Mouse (Mus musculus): Measurements from ENCODE around the gene Alpl. TPM values are rescaled to one million over a fixed set of nuclear protein-coding genes. Genes with fewer than 3 reads are reported as not detected.

Alpl gene
- total RNA-seq, 1 experiment from 2014 or later, result not detected

- no peak for ATAC-seq (replicated peaks; ENCODE audit: insufficient number of reproducible peaks, low FRiP score, low TSS enrichment, poor library complexity, severe bottlenecking)
These were observed 95.2 kb downstream of the Alpl start for GRCm38 (mm10) chr4:137700960-137701359.

DNA sequence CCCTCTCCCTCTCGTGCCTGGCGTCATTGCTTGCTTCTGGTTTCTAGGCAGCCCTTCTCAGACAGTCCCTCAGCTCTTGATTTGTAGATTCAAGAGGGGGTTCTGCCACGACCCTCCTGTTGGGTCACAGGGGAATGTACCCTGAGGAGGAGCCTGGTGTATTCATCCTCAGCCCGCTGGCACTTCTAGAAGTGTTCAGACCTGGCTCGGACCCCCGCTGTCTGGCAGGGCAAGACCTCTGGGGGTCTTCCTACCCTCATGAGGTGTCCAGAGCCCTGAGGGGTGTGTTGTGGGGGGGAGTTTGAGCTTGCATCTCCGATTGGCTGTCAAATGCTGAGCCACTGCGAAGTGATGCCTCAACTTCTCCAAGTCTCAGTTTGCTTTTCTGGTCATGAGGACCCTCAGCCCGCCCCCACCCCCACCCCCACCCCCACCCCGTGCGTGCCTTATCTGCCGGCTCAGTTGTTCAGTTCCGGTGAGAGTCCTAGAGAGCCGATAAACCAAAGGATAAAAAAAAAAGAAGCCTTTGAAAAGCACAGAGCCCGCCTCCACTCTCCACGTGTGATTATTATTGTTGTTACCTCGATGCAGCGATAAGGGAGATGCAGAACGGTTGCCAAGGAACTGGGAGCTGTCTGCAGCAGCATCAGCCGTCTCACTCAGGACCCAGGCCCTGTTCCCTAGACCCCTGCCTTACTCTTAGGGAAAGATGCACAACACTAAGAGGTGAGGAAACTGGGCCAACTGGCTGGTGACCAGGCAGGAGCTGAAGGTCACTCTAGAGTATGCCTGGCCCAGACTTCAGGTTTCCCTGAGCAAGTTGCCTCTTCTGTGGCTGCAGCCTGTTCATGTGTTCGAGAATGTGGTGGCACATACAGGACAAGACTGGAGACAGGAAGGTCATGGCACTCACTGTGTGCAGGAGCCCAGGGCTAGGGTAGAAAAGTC lies 96.6 kb downstream of the Alpl start:
- ATAC-seq (replicated peaks; ENCODE audit: insufficient number of reproducible peaks, low FRiP score, low TSS enrichment, poor library complexity, severe bottlenecking), result no peak

DNA sequence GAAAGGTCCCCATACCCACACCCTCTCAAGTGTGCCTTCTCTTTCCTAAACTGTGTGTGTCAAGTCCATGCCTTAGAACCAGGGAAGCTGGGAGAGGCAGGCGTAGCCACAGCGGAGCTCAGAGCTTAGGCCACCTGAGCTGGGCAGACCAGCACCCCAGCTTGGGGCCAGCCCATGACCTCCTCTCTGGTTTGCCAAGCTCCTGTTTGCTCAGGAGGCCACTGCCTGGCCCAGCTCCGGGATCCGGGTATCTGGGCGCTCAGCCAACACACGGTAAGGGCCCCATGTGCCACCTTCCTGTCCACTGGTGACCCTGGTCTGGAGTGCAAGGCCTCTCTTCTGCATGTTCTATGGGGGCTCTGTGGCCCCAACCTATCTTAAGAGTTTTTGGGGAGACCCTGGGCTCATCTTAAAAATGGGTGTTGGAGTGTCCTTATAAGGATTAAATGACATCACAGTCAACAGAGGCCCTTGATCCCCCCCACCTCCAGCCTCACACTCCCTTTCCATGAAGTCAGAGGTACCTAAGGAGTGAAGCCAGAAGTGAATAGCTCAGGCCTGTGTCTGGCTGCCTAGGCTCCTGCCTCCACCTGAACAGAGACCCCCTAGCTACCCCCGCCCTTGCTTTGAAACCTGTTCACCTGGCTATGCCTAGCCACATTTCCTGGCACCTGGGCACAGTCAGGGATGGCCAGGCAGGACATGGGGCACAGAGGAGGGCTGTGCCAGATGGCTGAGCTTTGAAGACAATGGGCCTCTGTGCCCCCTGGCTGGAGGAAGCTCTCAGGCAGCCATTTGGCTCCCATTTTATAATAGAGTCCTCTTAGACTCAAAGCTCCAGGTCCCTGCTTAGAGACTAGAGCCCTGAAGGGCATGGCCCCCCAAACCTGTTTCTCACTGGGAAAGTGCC lies 97.9 kb downstream of the Alpl start:
- no peak for ATAC-seq (replicated peaks; ENCODE audit: insufficient number of reproducible peaks, low FRiP score, low TSS enrichment, poor library complexity, severe bottlenecking)

DNA sequence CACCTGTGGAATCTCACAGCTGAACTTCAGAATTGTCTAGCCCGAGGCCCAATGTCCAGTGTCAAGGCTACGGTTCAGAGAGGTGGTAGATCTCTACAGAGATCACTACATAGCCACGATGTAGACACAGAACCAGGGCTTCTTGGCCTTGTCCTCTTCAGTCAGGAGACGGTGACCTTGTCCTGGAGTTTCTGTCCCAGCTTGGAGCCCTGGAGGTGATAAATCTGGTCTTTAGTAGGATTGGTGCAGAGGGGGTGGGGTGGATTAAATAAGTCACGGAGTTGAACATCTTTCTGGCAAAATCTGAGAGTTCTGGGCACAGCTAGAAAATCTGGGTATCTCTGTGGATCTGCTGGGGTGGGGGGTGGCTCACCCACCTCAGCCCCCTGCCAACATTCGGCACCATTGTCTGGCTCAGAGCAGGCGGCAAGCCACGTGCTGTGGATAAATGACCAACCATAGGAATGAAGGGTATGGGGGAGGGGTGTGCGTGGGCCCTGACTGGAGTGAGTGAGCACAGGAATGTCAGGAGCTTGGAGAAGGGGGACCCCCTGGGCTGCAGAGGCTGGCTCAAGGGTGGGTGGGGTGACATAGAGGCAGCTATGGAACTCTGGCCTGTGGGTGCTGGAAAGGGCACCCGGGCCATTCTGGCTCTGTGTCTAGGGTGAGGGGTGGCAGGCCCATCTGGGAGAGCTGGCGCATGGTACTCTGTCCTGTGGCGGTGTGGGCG lies 98.9 kb downstream of the Alpl start:
- no peak for ATAC-seq (replicated peaks; ENCODE audit: insufficient number of reproducible peaks, low FRiP score, low TSS enrichment, poor library complexity, severe bottlenecking)

DNA sequence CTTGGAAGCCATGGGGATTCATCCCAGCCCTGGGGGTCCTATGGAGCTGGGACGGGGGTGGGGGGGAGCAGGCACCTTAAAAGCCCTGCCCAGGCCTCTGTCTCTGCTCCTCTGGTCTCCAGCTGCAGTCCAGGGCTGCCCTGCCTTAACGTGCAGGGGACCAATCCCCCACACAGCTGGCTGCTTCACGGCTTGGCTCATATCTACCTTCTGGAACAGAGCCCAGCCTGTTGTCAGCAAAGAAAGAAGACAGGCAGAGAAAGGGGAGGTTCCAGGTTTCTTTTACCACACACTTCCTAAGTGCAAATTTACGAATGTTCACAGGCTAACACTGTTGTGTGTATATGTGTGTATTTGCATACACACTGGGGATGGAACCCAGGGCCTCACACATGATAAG lies 100.3 kb downstream of the Alpl start:
- ATAC-seq (replicated peaks; ENCODE audit: insufficient number of reproducible peaks, low FRiP score, low TSS enrichment, poor library complexity, severe bottlenecking), result no peak

- no peak for ATAC-seq (replicated peaks; ENCODE audit: insufficient number of reproducible peaks, low FRiP score, low TSS enrichment, poor library complexity, severe bottlenecking)
These were observed 100.9 kb downstream of the Alpl start for GRCm38 (mm10) chr4:137695300-137695699.

DNA sequence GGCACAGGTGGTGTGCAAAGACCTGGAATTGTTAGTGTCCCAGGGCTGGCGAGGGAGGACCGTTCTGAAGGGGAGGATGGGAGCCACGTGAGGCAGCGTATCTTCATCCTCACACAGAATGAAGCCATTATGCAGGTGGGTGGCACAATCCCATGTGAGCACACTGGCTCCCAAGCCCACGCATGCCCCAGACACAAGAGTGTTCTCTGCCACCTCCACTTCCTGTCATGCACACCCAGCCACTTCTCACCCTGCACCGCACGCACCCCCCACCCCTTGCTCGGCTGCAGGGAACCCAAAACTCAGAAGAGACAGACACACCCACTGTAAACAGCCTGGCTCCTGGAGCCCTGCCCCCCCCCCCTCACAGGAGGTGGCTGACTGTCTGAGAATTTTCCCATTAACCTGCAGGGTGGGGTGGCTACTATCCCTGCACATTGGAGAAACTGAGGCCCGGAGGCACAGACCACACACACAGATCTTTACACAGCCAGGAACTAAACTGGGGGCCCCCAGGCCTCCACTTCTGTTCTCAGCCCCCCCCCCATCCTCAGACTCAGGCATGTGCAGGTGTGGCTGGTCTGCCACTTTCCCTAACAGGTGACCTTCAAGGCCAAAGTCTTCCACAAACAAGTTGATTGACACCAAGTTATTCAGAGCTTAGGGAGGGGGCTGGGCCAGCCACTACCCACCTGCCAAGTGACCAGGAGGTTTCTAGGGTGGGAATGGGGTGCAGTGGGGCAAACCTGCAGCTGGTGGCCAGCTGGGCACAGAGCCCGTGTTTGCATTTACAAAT lies 103.9 kb downstream of the Alpl start:
- ATAC-seq (replicated peaks; ENCODE audit: insufficient number of reproducible peaks, low FRiP score, low TSS enrichment, poor library complexity, severe bottlenecking), result no peak

Other genes starting within 250 kb of the Alpl start
- gene Ldlrad2, start 221.8 kb downstream of the Alpl start, total RNA-seq (2017), result not detected in 3 replicates
- gene Usp48, start 202.6 kb downstream of the Alpl start, total RNA-seq (2017), result 142 to 333 TPM (median 161 TPM) in 3 replicates
- 2.3 to 5.5 TPM (median 3.0 TPM) in 3 replicates for gene Rap1gap, start 131.7 kb downstream of the Alpl start, total RNA-seq (2017)
- 7.1 to 11.7 TPM (median 9.6 TPM) in 3 replicates for gene Ece1, start 65.9 kb upstream of the Alpl start, total RNA-seq (2017)
- gene Eif4g3, start 196.6 kb upstream of the Alpl start, total RNA-seq (2017), result 94.4 to 146 TPM (median 114 TPM) in 3 replicates